Mouse (Mus musculus) testis, adult 2 months (tissue): ENCODE measurements around the gene Tbc1d14. TPM values are rescaled to one million over a fixed set of nuclear protein-coding genes. Genes with fewer than 3 reads are reported as not detected.

Experiments
- H3K27ac ChIP-seq: fragments of 200-500 bp; 2 replicates; pipeline ENCODE4 v1.5.1; 2012; ENCODE audit warnings: low read depth, low read length; ENCODE audit not compliant: control insufficient read depth, insufficient read depth
- H3K27me3 ChIP-seq: fragments of 200-500 bp; 2 replicates; pipeline ENCODE4 v1.6.1; 2012; ENCODE audit warnings: mild to moderate bottlenecking, low read length, moderate library complexity; ENCODE audit not compliant: control insufficient read depth, insufficient read depth
- H3K36me3 ChIP-seq: fragments of 200-500 bp; 2 replicates; pipeline ENCODE4 v1.6.1; 2012; ENCODE audit warnings: mild to moderate bottlenecking, low read length; ENCODE audit not compliant: control insufficient read depth, insufficient read depth
- H3K4me1 ChIP-seq: fragments of 200-500 bp; 2 replicates; pipeline ENCODE4 v1.6.1; 2012; ENCODE audit warnings: low read length; ENCODE audit not compliant: control insufficient read depth, insufficient read depth
- H3K4me3 ChIP-seq: fragments of 200-500 bp; 2 replicates; pipeline ENCODE4 v1.5.1; 2012; ENCODE audit warnings: low read depth, mild to moderate bottlenecking, low read length, moderate library complexity, mixed read lengths; ENCODE audit not compliant: control insufficient read depth
- CTCF ChIP-seq: fragments of 200-500 bp; IDR thresholded peaks from 2 replicates; pipeline ENCODE4 v1.5.1; 2012; ENCODE audit warnings: low read depth, mild to moderate bottlenecking, inconsistent platforms, low read length, moderate library complexity; ENCODE audit not compliant: control insufficient read depth, insufficient read depth, insufficient replicate concordance
- POLR2A ChIP-seq: fragments of 200-500 bp; IDR thresholded peaks from 2 replicates; pipeline ENCODE4 v1.6.1; 2012; ENCODE audit warnings: low read depth, mild to moderate bottlenecking, inconsistent platforms, low read length, moderate library complexity; ENCODE audit not compliant: control insufficient read depth
- polyA plus RNA-seq: library from polyadenylated mRNA; depleted of rRNA; stranded (reverse); fragments of >200 nt; gene quantifications from 2 replicates; pipeline ENCODE4 v1.2.3, GENCODE M21; 2012; rRNA removed

Tbc1d14 gene
- polyA plus RNA-seq, 1 experiment: 89.7 TPM

GRCm38 (mm10) chr5:36447872-36448271, 145.2 kb downstream of the Tbc1d14 start:
- no peak overlapping the region for H3K27ac ChIP-seq
- no peaks in the 10 kb centered on the region for H3K27me3 ChIP-seq
- H3K36me3 ChIP-seq: no peaks in the 10 kb centered on the region
- peaks cover 5% of the 10 kb centered on the region for H3K4me1 ChIP-seq
- no peak overlapping the region for H3K4me3 ChIP-seq
- no peak for TF ChIP-seq CTCF
- no peak for TF ChIP-seq POLR2A

- TF ChIP-seq POLR2A (no peak), CTCF (no peak)
- Histone ChIP-seq H3K27me3 (no peaks in the 10 kb centered on the region), H3K4me1 (peaks cover 5% of the 10 kb centered on the region), H3K27ac (no peak overlapping the region), H3K4me3 (no peak overlapping the region), H3K36me3 (no peaks in the 10 kb centered on the region)
These were observed 146.7 kb downstream of the Tbc1d14 start for GRCm38 (mm10) chr5:36446166-36446890.

- Histone ChIP-seq H3K4me1 (peaks cover 5% of the 10 kb centered on the region), H3K4me3 (no peak overlapping the region), H3K27me3 (no peaks in the 10 kb centered on the region), H3K27ac (no peak overlapping the region), H3K36me3 (no peaks in the 10 kb centered on the region)
- TF ChIP-seq CTCF: no peak
- no peak for TF ChIP-seq POLR2A
These were observed 148.0 kb downstream of the Tbc1d14 start for GRCm38 (mm10) chr5:36445028-36445427.

GRCm38 (mm10) chr5:36444611-36445010, 148.5 kb downstream of the Tbc1d14 start:
- H3K4me3 ChIP-seq: no peak overlapping the region
- no peaks in the 10 kb centered on the region for H3K27me3 ChIP-seq
- no peaks in the 10 kb centered on the region for H3K36me3 ChIP-seq
- peaks cover 5% of the 10 kb centered on the region for H3K4me1 ChIP-seq
- TF ChIP-seq CTCF (no peak), POLR2A (no peak)
- no peak overlapping the region for H3K27ac ChIP-seq

- Histone ChIP-seq H3K27ac (no peak overlapping the region), H3K4me3 (no peak overlapping the region), H3K4me1 (peaks cover under 1% of the 10 kb centered on the region), H3K27me3 (no peaks in the 10 kb centered on the region), H3K36me3 (no peaks in the 10 kb centered on the region)
- no peak for TF ChIP-seq POLR2A
- TF ChIP-seq CTCF: no peak
These were observed 152.3 kb downstream of the Tbc1d14 start for GRCm38 (mm10) chr5:36440741-36441140.

Other genes with a start within 250 kb of the Tbc1d14 start
- 13.8 and 14.1 TPM in 2 replicates for gene Sorcs2, start 195.1 kb downstream of the Tbc1d14 start, polyA plus RNA-seq
- 18.2 and 18.5 TPM in 2 replicates for gene Grpel1, start 128.3 kb downstream of the Tbc1d14 start, polyA plus RNA-seq
- gene Tada2b, start 109.0 kb downstream of the Tbc1d14 start, polyA plus RNA-seq: 34.5 and 36.5 TPM in 2 replicates
- 61.8 and 64.3 TPM in 2 replicates for gene Ccdc96, start 108.7 kb downstream of the Tbc1d14 start, polyA plus RNA-seq
- gene D5Ertd579e, start 102.7 kb upstream of the Tbc1d14 start, polyA plus RNA-seq: 16.6 and 23.1 TPM in 2 replicates
- 22.6 and 22.9 TPM in 2 replicates for gene Bloc1s4, start 155.4 kb upstream of the Tbc1d14 start, polyA plus RNA-seq
- gene Mrfap1, start 203.5 kb upstream of the Tbc1d14 start, polyA plus RNA-seq: 76.5 and 86.7 TPM in 2 replicates
- 181 and 185 TPM in 2 replicates for gene Man2b2, start 237.4 kb upstream of the Tbc1d14 start, polyA plus RNA-seq